Mouse (Mus musculus) liver, adult 2 months (tissue): ENCODE results near the gene Synpo2. TPM values are rescaled to one million over a fixed set of nuclear protein-coding genes. Genes with fewer than 3 reads are reported as not detected.

Experiments
- DNase-seq: peaks from one replicate; pipeline ENCODE4 v3.0.0-alpha.2; 2011; ENCODE audit warnings: low read depth, low spot score; ENCODE audit errors: extremely low read depth
- H3K27ac ChIP-seq: fragments of 200-500 bp; replicated peaks from 2 replicates; pipeline ENCODE4 v1.5.1; 2012; ENCODE audit warnings: low read depth, mild to moderate bottlenecking, control low read depth, inconsistent platforms, low read length; ENCODE audit not compliant: insufficient read depth
- H3K27me3 ChIP-seq: fragments of 200-500 bp; 2 replicates; pipeline ENCODE4 v1.6.1; 2012; ENCODE audit warnings: mild to moderate bottlenecking, moderate library complexity, low read length, inconsistent platforms; ENCODE audit not compliant: control insufficient read depth, insufficient read depth
- H3K36me3 ChIP-seq: fragments of 200-500 bp; 2 replicates; pipeline ENCODE4 v1.6.1; 2012; ENCODE audit warnings: low read length, inconsistent platforms; ENCODE audit not compliant: control insufficient read depth, insufficient read depth
- H3K4me1 ChIP-seq: fragments of 200-500 bp; 2 replicates; pipeline ENCODE4 v1.6.1; 2011; ENCODE audit warnings: low read length; ENCODE audit not compliant: control insufficient read depth, insufficient read depth
- H3K4me3 ChIP-seq: fragments of 200-500 bp; 2 replicates; pipeline ENCODE4 v1.5.1; 2011; ENCODE audit warnings: low read depth, mild to moderate bottlenecking, control low read depth, low read length, moderate library complexity; ENCODE audit not compliant: insufficient read depth
- H3K79me2 ChIP-seq: fragments of 200-500 bp; 2 replicates; pipeline ENCODE4 v1.6.1; 2012; ENCODE audit warnings: inconsistent platforms, mild to moderate bottlenecking, low read length, moderate library complexity; ENCODE audit not compliant: control insufficient read depth, insufficient read depth
- H3K9ac ChIP-seq: fragments of 200-500 bp; 2 replicates; pipeline ENCODE4 v1.6.1; 2012; ENCODE audit warnings: low read depth, mild to moderate bottlenecking, control low read depth, inconsistent platforms, low read length
- CTCF ChIP-seq: fragments of 200-500 bp; IDR thresholded peaks from 2 replicates; pipeline ENCODE4 v1.5.1; 2011; ENCODE audit warnings: low read depth, low read length, control low read depth
- POLR2A ChIP-seq: fragments of 200-500 bp; IDR thresholded peaks from 2 replicates; pipeline ENCODE4 v1.6.1; 2011; ENCODE audit warnings: low read length, control low read depth; ENCODE audit not compliant: insufficient read depth; ENCODE audit errors: extremely low read depth
- WGBS: fragments of 180-500 bp; shearing (Covaris S2); methylation state at CpG from one replicate; pipeline ENCODE4 v1.1.7; 2018; 5-methylcytosine and 5-hydroxymethylcytosine counted together
- polyA plus RNA-seq: library from polyadenylated mRNA; depleted of rRNA; stranded (reverse); fragments of >200 nt; gene quantifications from 2 replicates; pipeline ENCODE4 v1.2.3, GENCODE M21; 2012
- total RNA-seq: library from RNA; depleted of rRNA; stranded (reverse); fragments of >200 nt; gene quantifications from 2 replicates; pipeline ENCODE4 v1.2.3, GENCODE M21; 2014

The Synpo2 gene
- total and polyA plus RNA-seq, 2 experiments, result 0.06 to 0.37 TPM

GRCm38 (mm10) chr3:123227276-123227675 is 8.7 kb downstream of the Synpo2 start:
- no peaks in the 10 kb centered on the region for H3K36me3 ChIP-seq
- no peak overlapping the region for H3K9ac ChIP-seq
- H3K27ac ChIP-seq, result no peak overlapping the region
- no peak overlapping the region for H3K4me3 ChIP-seq
- H3K4me1 ChIP-seq, result no peaks in the 10 kb centered on the region
- no peaks in the 10 kb centered on the region for H3K79me2 ChIP-seq
- no peak for DNase-seq
- 91% methylated on average over 3 of the region's 3 CpGs for WGBS
- TF ChIP-seq CTCF (no peak), POLR2A (no peak)
- no peaks in the 10 kb centered on the region for H3K27me3 ChIP-seq

GRCm38 (mm10) chr3:123218646-123219045 is 17.3 kb downstream of the Synpo2 start:
- H3K9ac ChIP-seq, result no peak overlapping the region
- TF ChIP-seq POLR2A, result no peak
- no peak for TF ChIP-seq CTCF
- no peak overlapping the region for H3K27ac ChIP-seq
- no peaks in the 10 kb centered on the region for H3K4me1 ChIP-seq
- no peaks in the 10 kb centered on the region for H3K36me3 ChIP-seq
- WGBS, result 56% methylated on average over 6 of the region's 6 CpGs
- no peaks in the 10 kb centered on the region for H3K79me2 ChIP-seq
- DNase-seq, result no peak
- no peaks in the 10 kb centered on the region for H3K27me3 ChIP-seq
- no peak overlapping the region for H3K4me3 ChIP-seq

GRCm38 (mm10) chr3:123208891-123209290 is 27.1 kb downstream of the Synpo2 start:
- Histone ChIP-seq H3K79me2 (no peaks in the 10 kb centered on the region), H3K36me3 (no peaks in the 10 kb centered on the region), H3K4me3 (no peak overlapping the region), H3K27ac (no peak overlapping the region), H3K4me1 (no peaks in the 10 kb centered on the region), H3K27me3 (no peaks in the 10 kb centered on the region), H3K9ac (no peak overlapping the region)
- 72% methylated on average over 4 of the region's 4 CpGs for WGBS
- no peak for TF ChIP-seq POLR2A
- TF ChIP-seq CTCF, result no peak
- no peak for DNase-seq

GRCm38 (mm10) chr3:123207386-123207785 is 28.6 kb downstream of the Synpo2 start:
- H3K4me3 ChIP-seq, result no peak overlapping the region
- H3K79me2 ChIP-seq, result no peaks in the 10 kb centered on the region
- no peaks in the 10 kb centered on the region for H3K4me1 ChIP-seq
- no peak overlapping the region for H3K9ac ChIP-seq
- H3K27ac ChIP-seq, result no peak overlapping the region
- TF ChIP-seq CTCF, result no peak
- no peak for TF ChIP-seq POLR2A
- no peaks in the 10 kb centered on the region for H3K27me3 ChIP-seq
- DNase-seq, result no peak
- no peaks in the 10 kb centered on the region for H3K36me3 ChIP-seq
- 66% methylated on average over 5 of the region's 5 CpGs for WGBS

GRCm38 (mm10) chr3:123205485-123205884 is 30.5 kb downstream of the Synpo2 start:
- no peak for DNase-seq
- Histone ChIP-seq H3K4me1 (no peaks in the 10 kb centered on the region), H3K27me3 (no peaks in the 10 kb centered on the region), H3K27ac (no peak overlapping the region), H3K79me2 (no peaks in the 10 kb centered on the region), H3K9ac (no peak overlapping the region), H3K4me3 (no peak overlapping the region), H3K36me3 (no peaks in the 10 kb centered on the region)
- TF ChIP-seq POLR2A (no peak), CTCF (no peak)
- WGBS, result 74% methylated on average over 7 of the region's 7 CpGs

GRCm38 (mm10) chr3:123205065-123205464 is 30.9 kb downstream of the Synpo2 start:
- Histone ChIP-seq H3K79me2 (no peaks in the 10 kb centered on the region), H3K36me3 (no peaks in the 10 kb centered on the region), H3K4me3 (no peak overlapping the region), H3K27ac (no peak overlapping the region), H3K9ac (no peak overlapping the region), H3K27me3 (no peaks in the 10 kb centered on the region), H3K4me1 (no peaks in the 10 kb centered on the region)
- WGBS, result 63% methylated on average over 6 of the region's 6 CpGs
- TF ChIP-seq POLR2A (no peak), CTCF (no peak)
- DNase-seq, result no peak
